Mouse (Mus musculus): ENCODE data around the gene Lrrc8d. TPM values are rescaled to one million over a fixed set of nuclear protein-coding genes. Genes with fewer than 3 reads are reported as not detected.

Lrrc8d gene
- polyA plus RNA-seq, 1 experiment from 2014 or later = 42.1 TPM

DNA sequence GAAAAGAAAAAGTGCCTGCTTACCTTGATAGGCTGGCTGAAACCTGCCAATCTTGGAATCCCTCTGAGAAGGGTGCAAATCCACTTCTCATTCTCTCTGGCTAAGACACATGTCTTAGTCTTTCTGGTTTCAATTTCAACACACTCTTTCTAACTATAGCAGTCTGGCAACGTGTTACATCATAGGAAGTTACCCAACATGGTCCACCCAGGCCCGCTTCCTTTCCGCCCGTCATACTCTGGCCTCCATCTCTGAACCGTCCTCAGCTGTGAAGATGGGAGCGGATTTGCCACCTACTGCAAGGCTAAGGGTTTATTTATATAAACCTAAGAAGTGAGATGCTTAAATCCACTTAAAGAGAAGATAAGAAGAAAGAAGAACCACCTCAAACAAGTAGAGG, 3.7 kb upstream of the Lrrc8d start:
- WGBS = 84% methylated on average over 6 of the region's 6 CpGs
- Histone ChIP-seq H3K9ac (ENCODE audit: low read depth, low read length) (no peak overlapping the region), H3K36me3 (ENCODE audit: control insufficient read depth, insufficient read depth, low read length) (no peaks in the 10 kb centered on the region), H3K27ac (ENCODE audit: low read depth, low read length) (no peak overlapping the region), H3K4me2 (replicated peaks; ENCODE audit: low read depth, low read length) (no peak overlapping the region), H3K27me3 (ENCODE audit: control insufficient read depth, insufficient read depth, low read length) (no peaks in the 10 kb centered on the region), H3K4me1 (ENCODE audit: control insufficient read depth, insufficient read depth, low read length) (peaks cover 14% of the 10 kb centered on the region; the same call in 1 of the 2 replicates), H3K4me3 (ENCODE audit: low read length) (no peak overlapping the region), H3K9me3 (ENCODE audit: control insufficient read depth, low read length) (no peaks in the 10 kb centered on the region)
- ATAC-seq (ENCODE audit: low FRiP score, low TSS enrichment) = no peak

- WGBS = 86% methylated on average over 3 of the region's 3 CpGs
- H3K27ac ChIP-seq (ENCODE audit: low read depth, low read length) = no peak overlapping the region
- no peak overlapping the region for H3K9ac ChIP-seq (ENCODE audit: low read depth, low read length)
These were observed 1.9 kb upstream of the Lrrc8d start for GRCm38 (mm10) chr5:105697886-105698285.

GRCm38 (mm10) chr5:105698694-105699093, 1.1 kb upstream of the Lrrc8d start:
- no peaks in the 10 kb centered on the region for H3K36me3 ChIP-seq (ENCODE audit: control insufficient read depth, insufficient read depth, low read length)
- ATAC-seq (ENCODE audit: low FRiP score, low TSS enrichment) = peak; percentile 52
- 10% methylated on average over 7 of the region's 7 CpGs for WGBS
- peak overlapping the region; percentile 98; the same call in 1 of the 2 replicates for H3K9ac ChIP-seq (ENCODE audit: low read depth, low read length)
- peak overlapping the region; percentile 98 for H3K27ac ChIP-seq (ENCODE audit: low read depth, low read length)
- H3K27me3 ChIP-seq (ENCODE audit: control insufficient read depth, insufficient read depth, low read length) = no peaks in the 10 kb centered on the region
- peaks cover 28% of the 10 kb centered on the region; the same call in 1 of the 2 replicates for H3K4me1 ChIP-seq (ENCODE audit: control insufficient read depth, insufficient read depth, low read length)
- no peaks in the 10 kb centered on the region for H3K9me3 ChIP-seq (ENCODE audit: control insufficient read depth, low read length)
- H3K4me3 ChIP-seq (ENCODE audit: low read length) = peak overlapping the region; percentile 94
- peak overlapping the region; percentile 84 for H3K4me2 ChIP-seq (replicated peaks; ENCODE audit: low read depth, low read length)

More at GRCm38 (mm10) chr5:105697886-105698285, 1.9 kb upstream of the Lrrc8d start:
- no peaks in the 10 kb centered on the region for H3K36me3 ChIP-seq (ENCODE audit: control insufficient read depth, insufficient read depth, low read length)
- H3K4me3 ChIP-seq (ENCODE audit: low read length) = no peak overlapping the region
- no peaks in the 10 kb centered on the region for H3K27me3 ChIP-seq (ENCODE audit: control insufficient read depth, insufficient read depth, low read length)
- no peak overlapping the region for H3K4me2 ChIP-seq (replicated peaks; ENCODE audit: low read depth, low read length)
- no peaks in the 10 kb centered on the region for H3K9me3 ChIP-seq (ENCODE audit: control insufficient read depth, low read length)
- ATAC-seq (ENCODE audit: low FRiP score, low TSS enrichment) = no peak
- peaks cover 22% of the 10 kb centered on the region; the same call in 1 of the 2 replicates for H3K4me1 ChIP-seq (ENCODE audit: control insufficient read depth, insufficient read depth, low read length)

DNA sequence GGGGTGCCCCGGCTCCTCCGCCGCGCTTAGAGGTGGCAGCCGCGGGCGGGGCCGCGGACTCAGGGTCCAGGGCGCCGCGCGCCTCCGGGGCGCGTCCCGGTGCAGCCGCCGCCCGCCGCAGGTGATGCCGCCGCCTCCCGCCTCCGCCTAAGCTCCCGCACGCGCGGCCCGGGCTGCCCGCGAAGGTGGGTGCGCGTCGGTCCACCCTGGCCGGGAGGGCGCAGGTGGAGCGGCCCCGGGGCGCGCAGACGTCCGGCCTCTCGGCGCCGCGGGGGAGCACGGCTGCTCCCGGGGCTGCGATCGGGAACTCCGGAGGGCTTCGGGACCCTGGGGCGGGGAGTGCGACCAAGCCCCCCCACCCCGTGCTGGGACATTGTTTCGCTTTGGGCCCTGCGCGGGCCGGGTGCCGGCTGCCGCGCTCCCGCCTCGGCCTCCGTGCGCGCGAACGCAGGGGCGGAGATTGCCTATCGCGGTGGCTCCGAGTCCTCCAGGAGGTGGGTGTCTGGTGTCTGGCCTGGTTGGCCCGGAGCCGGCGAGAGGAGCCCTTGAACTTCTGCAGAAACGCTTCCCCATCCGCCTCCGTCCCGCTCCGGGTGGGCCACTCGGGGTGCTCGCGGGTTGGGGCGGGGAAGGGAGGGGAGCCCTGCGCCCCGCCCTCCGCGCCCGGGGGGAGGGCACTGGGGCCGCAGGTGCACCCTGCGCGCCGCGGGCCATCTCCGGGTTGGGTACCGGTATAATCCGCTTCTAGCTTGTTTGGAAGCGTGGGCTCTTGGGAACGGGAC, 492 bp downstream of the Lrrc8d start:
- Histone ChIP-seq H3K27ac (ENCODE audit: low read depth, low read length) (peak overlapping the region; percentile 98), H3K4me2 (replicated peaks; ENCODE audit: low read depth, low read length) (peak overlapping the region; percentile 84), H3K36me3 (ENCODE audit: control insufficient read depth, insufficient read depth, low read length) (0 out of 2 replicates have a peak, but pooled peaks cover 5% of the 10 kb centered on the region), H3K27me3 (ENCODE audit: control insufficient read depth, insufficient read depth, low read length) (no peaks in the 10 kb centered on the region), H3K9me3 (ENCODE audit: control insufficient read depth, low read length) (no peaks in the 10 kb centered on the region), H3K4me1 (ENCODE audit: control insufficient read depth, insufficient read depth, low read length) (peaks cover 37% of the 10 kb centered on the region; the same call in 1 of the 2 replicates), H3K9ac (ENCODE audit: low read depth, low read length) (peak overlapping the region; percentile 98), H3K4me3 (ENCODE audit: low read length) (peak overlapping the region; percentile 94)
- ATAC-seq (ENCODE audit: low FRiP score, low TSS enrichment) = peak; percentile 50
- under 1% methylated on average over 85 of the region's 101 CpGs for whole genome bisulfite sequencing

GRCm38 (mm10) chr5:105701326-105701725, 1.6 kb downstream of the Lrrc8d start:
- H3K4me1 ChIP-seq (ENCODE audit: control insufficient read depth, insufficient read depth, low read length) = peaks cover 37% of the 10 kb centered on the region; the same call in 1 of the 2 replicates

GRCm38 (mm10) chr5:105701844-105702243, 2.1 kb downstream of the Lrrc8d start:
- Histone ChIP-seq H3K27ac (ENCODE audit: low read depth, low read length) (no peak overlapping the region), H3K4me1 (ENCODE audit: control insufficient read depth, insufficient read depth, low read length) (peaks cover 41% of the 10 kb centered on the region; the same call in 1 of the 2 replicates), H3K9me3 (ENCODE audit: control insufficient read depth, low read length) (no peaks in the 10 kb centered on the region), H3K9ac (ENCODE audit: low read depth, low read length) (0 out of 2 replicates have a peak overlapping the region, but pooled peaks have one; percentile 98), H3K27me3 (ENCODE audit: control insufficient read depth, insufficient read depth, low read length) (no peaks in the 10 kb centered on the region), H3K36me3 (ENCODE audit: control insufficient read depth, insufficient read depth, low read length) (0 out of 2 replicates have a peak, but pooled peaks cover 5% of the 10 kb centered on the region), H3K4me2 (replicated peaks; ENCODE audit: low read depth, low read length) (peak overlapping the region; percentile 84), H3K4me3 (ENCODE audit: low read length) (peak overlapping the region; percentile 94)
- no peak for ATAC-seq (ENCODE audit: low FRiP score, low TSS enrichment)
- WGBS = 26% methylated on average over 8 of the region's 8 CpGs

More at GRCm38 (mm10) chr5:105701326-105701725, 1.6 kb downstream of the Lrrc8d start:
- no peak overlapping the region for H3K27ac ChIP-seq (ENCODE audit: low read depth, low read length)
- no peaks in the 10 kb centered on the region for H3K9me3 ChIP-seq (ENCODE audit: control insufficient read depth, low read length)
- no peaks in the 10 kb centered on the region for H3K27me3 ChIP-seq (ENCODE audit: control insufficient read depth, insufficient read depth, low read length)
- H3K4me3 ChIP-seq (ENCODE audit: low read length) = peak overlapping the region; percentile 94
- 0 out of 2 replicates have a peak, but pooled peaks cover 5% of the 10 kb centered on the region for H3K36me3 ChIP-seq (ENCODE audit: control insufficient read depth, insufficient read depth, low read length)
- H3K4me2 ChIP-seq (replicated peaks; ENCODE audit: low read depth, low read length) = peak overlapping the region; percentile 84
- WGBS = 24% methylated on average over 9 of the region's 9 CpGs
- peak overlapping the region; percentile 98 for H3K9ac ChIP-seq (ENCODE audit: low read depth, low read length)
- ATAC-seq (ENCODE audit: low FRiP score, low TSS enrichment) = no peak

DNA sequence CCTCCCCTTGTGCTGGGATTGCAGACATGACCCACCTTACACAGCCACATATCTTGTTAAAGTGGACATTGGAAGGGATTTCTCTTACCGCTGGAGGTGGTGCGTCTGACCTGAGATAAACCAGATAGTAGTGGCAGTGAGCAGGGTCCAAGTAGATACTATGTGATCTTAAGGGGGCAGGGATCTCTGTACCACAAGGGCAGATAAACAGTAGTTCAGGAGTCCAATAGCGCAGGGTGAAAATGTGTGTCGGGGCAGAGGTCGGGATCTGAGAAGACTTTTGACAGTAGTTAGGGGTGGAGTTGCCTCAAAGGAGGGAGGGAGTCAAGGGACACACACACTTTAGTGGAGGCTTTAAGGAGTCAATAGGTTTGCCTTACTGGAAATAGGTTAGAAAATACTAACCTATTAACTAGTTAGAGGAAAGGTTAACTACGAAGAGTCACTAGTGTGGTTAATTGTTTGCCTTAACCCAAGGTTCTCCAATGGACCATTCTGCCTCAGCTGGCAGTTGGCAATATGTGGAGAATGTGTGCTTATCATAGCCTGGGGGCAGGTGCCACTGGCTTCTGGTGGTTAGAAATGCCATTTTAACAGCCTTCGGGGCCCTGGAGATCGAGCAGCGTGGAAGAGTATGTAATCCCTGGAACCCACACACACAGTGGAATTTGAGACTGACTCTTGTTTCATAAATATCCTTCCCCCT, 3.0 kb downstream of the Lrrc8d start:
- 64% methylated on average over 9 of the region's 9 CpGs for WGBS
- Histone ChIP-seq H3K4me3 (ENCODE audit: low read length) (no peak overlapping the region), H3K9me3 (ENCODE audit: control insufficient read depth, low read length) (no peaks in the 10 kb centered on the region), H3K27me3 (ENCODE audit: control insufficient read depth, insufficient read depth, low read length) (no peaks in the 10 kb centered on the region), H3K27ac (ENCODE audit: low read depth, low read length) (no peak overlapping the region), H3K4me2 (replicated peaks; ENCODE audit: low read depth, low read length) (no peak overlapping the region), H3K9ac (ENCODE audit: low read depth, low read length) (no peak overlapping the region), H3K4me1 (ENCODE audit: control insufficient read depth, insufficient read depth, low read length) (peaks cover 41% of the 10 kb centered on the region; the same call in 1 of the 2 replicates), H3K36me3 (ENCODE audit: control insufficient read depth, insufficient read depth, low read length) (0 out of 2 replicates have a peak, but pooled peaks cover 5% of the 10 kb centered on the region)
- ATAC-seq (ENCODE audit: low FRiP score, low TSS enrichment) = no peak

- H3K27me3 ChIP-seq (ENCODE audit: control insufficient read depth, insufficient read depth, low read length) = no peaks in the 10 kb centered on the region
- peak overlapping the region; percentile 18; the same call in 1 of the 2 replicates for H3K9ac ChIP-seq (ENCODE audit: low read depth, low read length)
- peaks cover 41% of the 10 kb centered on the region; the same call in 1 of the 2 replicates for H3K4me1 ChIP-seq (ENCODE audit: control insufficient read depth, insufficient read depth, low read length)
- 79% methylated on average over 11 of the region's 11 CpGs for WGBS
- no peak overlapping the region for H3K4me2 ChIP-seq (replicated peaks; ENCODE audit: low read depth, low read length)
- no peak overlapping the region for H3K4me3 ChIP-seq (ENCODE audit: low read length)
- H3K9me3 ChIP-seq (ENCODE audit: control insufficient read depth, low read length) = no peaks in the 10 kb centered on the region
- 0 out of 2 replicates have a peak, but pooled peaks cover 5% of the 10 kb centered on the region for H3K36me3 ChIP-seq (ENCODE audit: control insufficient read depth, insufficient read depth, low read length)
- no peak for ATAC-seq (ENCODE audit: low FRiP score, low TSS enrichment)
- no peak overlapping the region for H3K27ac ChIP-seq (ENCODE audit: low read depth, low read length)
These were observed 3.5 kb downstream of the Lrrc8d start for GRCm38 (mm10) chr5:105703286-105703655.

Measured in kidney, embryonic 14.5 days (tissue).